Mouse (Mus musculus): ENCODE measurements around the gene Vdac2. TPM values are rescaled to one million over a fixed set of nuclear protein-coding genes. Genes with fewer than 3 reads are reported as not detected.

Vdac2 gene
- polyA plus RNA-seq (2015; fragmentation: Nextera tagmentation; extraction: Ambion mirVana), result 264 and 310 TPM in 2 replicates

GRCm38 (mm10) chr14:21824938-21825337 lies at the start of gene Vdac2:
Gene Vdac2, plus strand, starts transcription at chr14:21825238.
- H3K4me1 ChIP-seq, result peaks cover 7% of the 10 kb centered on the region
- H3K4me3 ChIP-seq (replicated peaks), result no peak within 1 kb of the TSS
- no peak for ATAC-seq (ENCODE audit: insufficient read depth, low FRiP score, low read depth)
- H3K9ac ChIP-seq, result no peak within 1 kb of the TSS
- H3K27ac ChIP-seq, result peak within 1 kb of the TSS; percentile 16; the same call in 1 of the 2 replicates
- H3K36me3 ChIP-seq, result no peaks in the 10 kb centered on the region
- H3K4me2 ChIP-seq, result no peak within 1 kb of the TSS
- 89% methylated on average over 2 of the region's 2 CpGs for WGBS
- H3K9me3 ChIP-seq, result no peaks in the 10 kb centered on the region
- H3K27me3 ChIP-seq (replicated peaks), result no peaks in the 10 kb centered on the region

DNA sequence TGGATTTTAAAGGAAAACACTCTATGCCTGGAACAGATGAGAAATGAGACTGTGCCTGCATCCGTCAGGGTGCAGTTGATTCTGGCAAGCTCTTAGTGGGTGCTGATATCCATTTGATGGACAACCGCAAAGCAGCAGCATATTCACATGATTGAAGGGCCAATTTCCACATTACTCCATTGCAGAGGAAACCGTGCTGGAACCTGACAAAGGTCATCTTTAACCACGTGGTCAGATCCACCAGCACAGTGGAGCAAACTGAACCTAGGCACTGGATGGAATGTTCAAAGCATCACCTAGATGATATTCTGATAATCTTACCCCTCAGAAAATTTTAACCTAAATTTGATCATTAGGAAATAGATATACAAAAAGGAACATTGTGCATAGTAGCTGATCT lies 48.8 kb upstream of the Vdac2 start:
- H3K4me1 ChIP-seq, result no peaks in the 10 kb centered on the region
- H3K27ac ChIP-seq, result no peak overlapping the region
- no peak for ATAC-seq (ENCODE audit: insufficient read depth, low FRiP score, low read depth)
- H3K9ac ChIP-seq, result no peak overlapping the region
- H3K27me3 ChIP-seq (replicated peaks), result no peaks in the 10 kb centered on the region
- no peak overlapping the region for H3K4me3 ChIP-seq (replicated peaks)
- H3K36me3 ChIP-seq, result peaks cover 10% of the 10 kb centered on the region; the same call in 1 of the 2 replicates
- H3K4me2 ChIP-seq, result no peak overlapping the region
- WGBS, result 89% methylated on average over 4 of the region's 4 CpGs
- H3K9me3 ChIP-seq, result no peaks in the 10 kb centered on the region

DNA sequence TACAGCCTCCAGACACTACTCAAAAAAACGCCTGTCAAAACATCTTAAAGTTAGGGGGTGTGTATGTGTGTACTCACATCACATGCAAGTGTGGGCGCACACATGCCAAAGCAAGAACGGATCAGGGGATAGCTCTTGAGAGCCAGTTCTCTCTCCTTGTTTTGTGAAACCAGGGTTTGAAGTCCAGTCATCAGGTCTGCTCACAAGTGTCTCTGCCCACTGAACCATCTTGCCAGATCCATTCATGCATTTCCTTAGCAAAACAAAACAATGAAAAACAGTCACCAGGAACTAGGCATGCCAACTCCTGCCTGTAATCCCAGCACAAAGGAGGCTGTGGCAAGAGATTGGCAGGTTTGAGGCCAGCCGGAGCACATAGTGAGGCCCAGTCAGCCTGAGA lies 38.5 kb upstream of the Vdac2 start:
- no peak for ATAC-seq (ENCODE audit: insufficient read depth, low FRiP score, low read depth)

DNA sequence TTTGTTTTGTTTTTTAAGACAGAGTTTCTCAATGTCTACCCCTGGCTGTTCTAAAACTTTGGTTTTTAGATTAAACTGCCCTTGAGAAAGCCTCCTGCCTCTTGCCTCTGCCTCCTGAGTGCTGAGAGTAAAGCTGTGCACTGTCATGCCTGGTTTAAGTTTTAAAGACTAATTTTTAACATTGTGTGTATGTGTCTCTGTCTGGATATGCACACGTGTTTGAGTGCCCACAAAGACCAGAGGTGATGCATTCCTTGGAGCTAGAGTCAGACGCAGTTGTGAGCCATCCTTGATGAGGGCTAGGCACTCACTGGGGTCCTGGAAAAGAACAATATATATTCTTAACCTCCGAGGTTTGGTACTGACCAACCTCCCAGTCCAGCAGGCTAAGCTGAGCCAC lies 37.7 kb upstream of the Vdac2 start:
- H3K9ac ChIP-seq, result no peak overlapping the region
- H3K4me3 ChIP-seq (replicated peaks), result no peak overlapping the region
- H3K27ac ChIP-seq, result no peak overlapping the region
- ATAC-seq (ENCODE audit: insufficient read depth, low FRiP score, low read depth), result no peak
- no peak overlapping the region for H3K4me2 ChIP-seq
- H3K9me3 ChIP-seq, result no peaks in the 10 kb centered on the region
- H3K4me1 ChIP-seq, result no peaks in the 10 kb centered on the region
- H3K36me3 ChIP-seq, result peaks cover 9% of the 10 kb centered on the region
- WGBS, result 80% methylated on average over 3 of the region's 3 CpGs
- H3K27me3 ChIP-seq (replicated peaks), result no peaks in the 10 kb centered on the region

More for the DNA sequence above, 38.5 kb upstream of the Vdac2 start:
- Histone ChIP-seq H3K27me3 (replicated peaks) (no peaks in the 10 kb centered on the region), H3K27ac (no peak overlapping the region), H3K4me2 (no peak overlapping the region), H3K9me3 (no peaks in the 10 kb centered on the region), H3K4me3 (replicated peaks) (no peak overlapping the region), H3K36me3 (peaks cover 7% of the 10 kb centered on the region), H3K4me1 (no peaks in the 10 kb centered on the region), H3K9ac (no peak overlapping the region)
- WGBS, result 88% methylated on average over 4 of the region's 4 CpGs

- H3K9me3 ChIP-seq, result no peaks in the 10 kb centered on the region
- no peak overlapping the region for H3K4me2 ChIP-seq
- 91% methylated on average over 5 of the region's 5 CpGs for WGBS
- peaks cover 16% of the 10 kb centered on the region for H3K36me3 ChIP-seq
- no peak for ATAC-seq (ENCODE audit: insufficient read depth, low FRiP score, low read depth)
- no peak overlapping the region for H3K27ac ChIP-seq
- H3K4me1 ChIP-seq, result no peaks in the 10 kb centered on the region
- H3K27me3 ChIP-seq (replicated peaks), result no peaks in the 10 kb centered on the region
- no peak overlapping the region for H3K4me3 ChIP-seq (replicated peaks)
- H3K9ac ChIP-seq, result no peak overlapping the region
Measured at GRCm38 (mm10) chr14:21788121-21788520, 36.9 kb upstream of the Vdac2 start.

GRCm38 (mm10) chr14:21790585-21791251 lies 34.3 kb upstream of the Vdac2 start:
- Histone ChIP-seq H3K4me2 (no peak overlapping the region), H3K4me1 (no peaks in the 10 kb centered on the region), H3K9ac (no peak overlapping the region), H3K4me3 (replicated peaks) (no peak overlapping the region), H3K36me3 (peaks cover 13% of the 10 kb centered on the region), H3K27ac (no peak overlapping the region), H3K27me3 (replicated peaks) (no peaks in the 10 kb centered on the region), H3K9me3 (no peaks in the 10 kb centered on the region)
- no peak for ATAC-seq (ENCODE audit: insufficient read depth, low FRiP score, low read depth)
- WGBS, result 79% methylated on average over 9 of the region's 9 CpGs

GRCm38 (mm10) chr14:21791722-21792121 lies 33.3 kb upstream of the Vdac2 start:
- no peaks in the 10 kb centered on the region for H3K9me3 ChIP-seq
- no peak overlapping the region for H3K4me2 ChIP-seq
- 89% methylated on average over 4 of the region's 4 CpGs for WGBS
- no peaks in the 10 kb centered on the region for H3K4me1 ChIP-seq
- no peak overlapping the region for H3K4me3 ChIP-seq (replicated peaks)
- H3K36me3 ChIP-seq, result peaks cover 13% of the 10 kb centered on the region
- ATAC-seq (ENCODE audit: insufficient read depth, low FRiP score, low read depth), result no peak
- H3K27me3 ChIP-seq (replicated peaks), result no peaks in the 10 kb centered on the region
- no peak overlapping the region for H3K9ac ChIP-seq
- H3K27ac ChIP-seq, result no peak overlapping the region

- no peak overlapping the region for H3K27ac ChIP-seq
- no peaks in the 10 kb centered on the region for H3K27me3 ChIP-seq (replicated peaks)
- peaks cover 13% of the 10 kb centered on the region; the same call in 1 of the 2 replicates for H3K36me3 ChIP-seq
- ATAC-seq (ENCODE audit: insufficient read depth, low FRiP score, low read depth), result no peak
- 93% methylated on average over 6 of the region's 6 CpGs for WGBS
- H3K4me3 ChIP-seq (replicated peaks), result no peak overlapping the region
- no peaks in the 10 kb centered on the region for H3K9me3 ChIP-seq
- H3K4me1 ChIP-seq, result no peaks in the 10 kb centered on the region
- no peak overlapping the region for H3K9ac ChIP-seq
- H3K4me2 ChIP-seq, result no peak overlapping the region
Measured at GRCm38 (mm10) chr14:21792250-21792649, 32.8 kb upstream of the Vdac2 start.

GRCm38 (mm10) chr14:21800641-21801040 lies 24.4 kb upstream of the Vdac2 start:
- Histone ChIP-seq H3K9ac (no peak overlapping the region), H3K9me3 (no peaks in the 10 kb centered on the region), H3K27me3 (replicated peaks) (no peaks in the 10 kb centered on the region), H3K4me3 (replicated peaks) (no peak overlapping the region), H3K4me1 (no peaks in the 10 kb centered on the region), H3K36me3 (no peaks in the 10 kb centered on the region), H3K27ac (no peak overlapping the region), H3K4me2 (no peak overlapping the region)
- 76% methylated on average over 4 of the region's 4 CpGs for WGBS
- no peak for ATAC-seq (ENCODE audit: insufficient read depth, low FRiP score, low read depth)

DNA sequence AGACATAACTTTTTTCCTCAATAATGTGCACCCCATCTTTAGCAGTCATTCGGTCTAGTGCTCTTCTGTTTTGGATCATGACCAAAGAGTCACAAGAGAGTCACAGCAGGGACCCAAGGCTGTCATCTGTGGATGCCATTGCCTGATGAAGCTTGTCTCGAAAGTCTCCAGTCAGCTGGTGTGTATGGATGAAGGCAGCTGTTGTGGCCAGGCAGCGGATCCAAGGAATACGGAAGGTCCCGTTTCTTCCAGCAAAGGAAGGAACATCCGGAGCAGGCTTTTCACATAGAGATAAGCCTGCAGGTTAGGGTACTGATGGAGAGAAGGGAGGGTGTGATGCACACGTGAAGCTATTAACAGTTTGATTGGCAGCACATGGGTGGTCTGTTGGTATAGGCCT lies 23.4 kb upstream of the Vdac2 start:
- H3K36me3 ChIP-seq, result no peaks in the 10 kb centered on the region
- no peaks in the 10 kb centered on the region for H3K9me3 ChIP-seq
- no peaks in the 10 kb centered on the region for H3K4me1 ChIP-seq
- H3K4me3 ChIP-seq (replicated peaks), result no peak overlapping the region
- no peak for ATAC-seq (ENCODE audit: insufficient read depth, low FRiP score, low read depth)
- H3K27me3 ChIP-seq (replicated peaks), result no peaks in the 10 kb centered on the region
- no peak overlapping the region for H3K27ac ChIP-seq
- no peak overlapping the region for H3K9ac ChIP-seq
- WGBS, result 81% methylated on average over 7 of the region's 7 CpGs
- H3K4me2 ChIP-seq, result no peak overlapping the region

GRCm38 (mm10) chr14:21802543-21803206 lies 22.4 kb upstream of the Vdac2 start:
- WGBS, result 95% methylated on average over 6 of the region's 6 CpGs
- Histone ChIP-seq H3K27me3 (replicated peaks) (no peaks in the 10 kb centered on the region), H3K4me3 (replicated peaks) (no peak overlapping the region), H3K4me1 (no peaks in the 10 kb centered on the region), H3K36me3 (no peaks in the 10 kb centered on the region), H3K27ac (no peak overlapping the region), H3K9ac (no peak overlapping the region), H3K4me2 (no peak overlapping the region), H3K9me3 (no peaks in the 10 kb centered on the region)
- no peak for ATAC-seq (ENCODE audit: insufficient read depth, low FRiP score, low read depth)

DNA sequence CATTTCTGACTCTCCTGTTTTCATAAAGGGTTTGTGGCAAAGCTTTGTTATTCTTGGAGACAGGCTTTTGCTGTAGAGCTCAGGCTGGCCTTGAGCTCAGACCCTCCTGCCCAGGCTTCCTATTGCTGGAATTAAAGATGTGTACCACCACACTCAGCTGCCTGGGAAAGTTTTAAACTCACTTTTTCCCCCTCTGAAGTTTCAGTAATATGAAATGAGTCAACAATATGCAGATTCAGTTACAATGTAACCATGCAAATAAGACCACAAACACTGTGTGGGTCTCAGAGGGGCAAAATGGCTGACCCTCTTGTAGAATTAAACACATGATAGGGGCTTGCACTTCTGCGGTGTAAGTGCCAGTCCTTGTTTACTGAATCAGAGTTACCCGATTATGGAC lies 18.8 kb upstream of the Vdac2 start:
- WGBS, result 50% methylated on average over 2 of the region's 2 CpGs
- no peaks in the 10 kb centered on the region for H3K9me3 ChIP-seq
- H3K4me1 ChIP-seq, result no peaks in the 10 kb centered on the region

More for the DNA sequence above, 18.8 kb upstream of the Vdac2 start:
- H3K4me3 ChIP-seq (replicated peaks), result no peak overlapping the region
- no peak for ATAC-seq (ENCODE audit: insufficient read depth, low FRiP score, low read depth)
- no peak overlapping the region for H3K4me2 ChIP-seq
- H3K27me3 ChIP-seq (replicated peaks), result no peaks in the 10 kb centered on the region
- H3K27ac ChIP-seq, result peak overlapping the region; percentile 74
- H3K36me3 ChIP-seq, result no peaks in the 10 kb centered on the region
- H3K9ac ChIP-seq, result no peak overlapping the region
